Mouse (Mus musculus) stomach, postnatal 0 days (tissue): ENCODE measurements at regions not wholly inside any gene's neighbourhood (a gene's known extent, or its start where the extent isn't known, plus 50 kb on each side); places are given as distances from the start of the nearest gene placed in this dataset.

Experiments
- CTCF ChIP-seq: IDR thresholded peaks from 2 replicates; pipeline ENCODE4 v1.5.1; 2016; ENCODE audit warnings: antibody characterized with exemption, low read depth, mild to moderate bottlenecking, moderate library complexity
- EP300 ChIP-seq: optimal IDR thresholded peaks from 2 replicates; pipeline ENCODE3; 2016; ENCODE audit warnings: antibody characterized with exemption

GRCm38 (mm10) chr11:19092967-19093745, 74.4 kb upstream of the Meis1 start:
- TF ChIP-seq CTCF (no peak), EP300 (no peak)
